23 mouse cellular contexts compared by ENCODE assay signal in genomic region chr11:104662573-104662972, GRCm38 (mm10). TPM values are rescaled to one million over a fixed set of nuclear protein-coding genes. Genes with fewer than 3 reads are reported as not detected.
DNase-seq lines count a peak whose midpoint lies in the region; ATAC-seq and TF ChIP-seq lines count a peak whose summit lies in the region.
"Had no signal": no experiment of that assay in that cellular context is flagged by ENCODE, and none has a peak within 500 bp of the region (broad histone marks: within the 10 kb centered on the region; RNA-seq: fewer than 3 reads in every experiment).

No protein-coding gene starts in this region.

- WGBS in lung, postnatal 0 days, result 70% methylated on average over 11 of the region's 11 CpGs

- H3K9me3 ChIP-seq in lung, postnatal 0 days (ENCODE audit: low read length), result no peaks in the 10 kb centered on the region
- H3K9me3 ChIP-seq: forebrain, embryonic 13.5 days; hindbrain, embryonic 13.5 days had no signal

- peaks cover 1% of the 10 kb centered on the region; the same call in 1 of the 2 replicates for H3K4me1 ChIP-seq in lung, postnatal 0 days (ENCODE audit: insufficient read depth, low read depth, low read length)
- H3K4me1 ChIP-seq: forebrain, embryonic 13.5 days; hindbrain, embryonic 13.5 days had no signal

- no peak overlapping the region for H3K9ac ChIP-seq in lung, postnatal 0 days (replicated peaks; ENCODE audit: low read depth)
- H3K9ac ChIP-seq: forebrain, embryonic 13.5 days; forebrain, postnatal 0 days; hindbrain, embryonic 13.5 days had no signal

- H3K4me3 ChIP-seq in lung, postnatal 0 days (ENCODE audit: low read depth, low read length), result no peak overlapping the region
- H3K4me3 ChIP-seq: embryonic facial prominence, embryonic 10.5 days; forebrain, embryonic 13.5 days; hindbrain, embryonic 13.5 days had no signal

- no peak for TF ChIP-seq EP300 in lung, postnatal 0 days (IDR thresholded peaks at IDR 0.05)

- no peaks in the 10 kb centered on the region for H3K27me3 ChIP-seq in lung, postnatal 0 days (replicated peaks; ENCODE audit: insufficient read depth, low read length)
- H3K27me3 ChIP-seq: forebrain, embryonic 13.5 days; hindbrain, embryonic 13.5 days; Patski had no signal

- no peak overlapping the region for H3K27ac ChIP-seq in lung, postnatal 0 days (ENCODE audit: low read length)
- H3K27ac ChIP-seq: embryonic facial prominence, embryonic 10.5 days; forebrain, embryonic 13.5 days; hindbrain, embryonic 13.5 days; hindbrain, postnatal 0 days had no signal

- DNase-seq in CD4-positive, CD25-positive, alpha-beta regulatory T cell, adult 2 months (ENCODE audit: low read depth, low spot score), result peak; percentile 31
- DNase-seq in lung, postnatal 0 days (ENCODE audit: low spot score), result no peak
- DNase-seq in lung, postnatal 14 days, result no peak
- peak; percentile 18 for DNase-seq in thymus, postnatal 4 days
- no peak for DNase-seq in thymus, postnatal 36 days
- DNase-seq in induced T-regulatory cell, adult 2 months (ENCODE audit: low read depth), result peak; percentile 47
- no peak for DNase-seq in retina, embryonic 14.5 days (ENCODE audit: low spot score)
- DNase-seq: adrenal gland, postnatal 14 days; cerebellum, adult 11-12 months; cerebellum, adult 9-10 months; forebrain, postnatal 0 days; gastrocnemius, postnatal 14 days; heart, postnatal 14 days had no signal

- H3K4me2 ChIP-seq in lung, postnatal 0 days (replicated peaks; ENCODE audit: low read depth, low read length), result no peak overlapping the region
- H3K4me2 ChIP-seq: forebrain, embryonic 13.5 days; hindbrain, embryonic 13.5 days had no signal

- H3K36me3 ChIP-seq in lung, postnatal 0 days (ENCODE audit: insufficient read depth, low read length), result no peaks in the 10 kb centered on the region
- H3K36me3 ChIP-seq: embryonic facial prominence, embryonic 10.5 days; hindbrain, embryonic 13.5 days had no signal

- TF ChIP-seq CTCF in lung, postnatal 0 days (IDR thresholded peaks at IDR 0.05), result no peak

- ATAC-seq in CD4-positive, CD25-positive, alpha-beta regulatory T cell, adult 4 months, result no peak
- ATAC-seq in lung, postnatal 0 days, result 0 out of 2 replicates have a peak, but pooled peaks have one; percentile 30
- ATAC-seq: activated CD4-positive, CD25-positive, alpha-beta regulatory T cell, adult 4 months; forebrain, embryonic 13.5 days; forebrain, postnatal 0 days; hindbrain, postnatal 0 days; Patski had no signal

RNA-seq across cellular contexts. Expression of gene Gm11639, which starts 22.9 kb away (rescaled TPM):
- under 1 TPM in 1 of 2 experiments, not detected in 1; 0.04 TPM for polyA plus RNA-seq in CD4-positive, CD25-positive, alpha-beta regulatory T cell, adult 4 months (2017; shearing (Covaris generic))
- polyA plus RNA-seq in lung, postnatal 0 days (2015; fragmentation: Nextera tagmentation; extraction: Ambion mirVana), result 0.01 TPM in 2 replicates
- polyA plus RNA-seq: C2C12; embryonic facial prominence, embryonic 10.5 days; forebrain, embryonic 13.5 days; gonadal fat pad, adult 2 months; heart, embryonic 14.5 days had no signal

RNA-seq across cellular contexts. Expression of gene Itgb3, which starts 54.8 kb away (rescaled TPM):
- 10 to 100 TPM; 12.3 to 15.6 TPM for polyA plus RNA-seq in CD4-positive, CD25-positive, alpha-beta regulatory T cell, adult 4 months (2017; shearing (Covaris generic))
- polyA plus RNA-seq in lung, postnatal 0 days (2015; fragmentation: Nextera tagmentation; extraction: Ambion mirVana), result 6.9 and 7.1 TPM in 2 replicates

Comparison
In these comparisons a context has a peak if more than half of its experiments do, and no peak if none do; other contexts are left out.
1. DNase-seq: peak in CD4-positive, CD25-positive, alpha-beta regulatory T cell, adult 2 months (single experiment), thymus, postnatal 4 days (single experiment) and induced T-regulatory cell, adult 2 months (single experiment); none in lung, postnatal 0 days (single experiment), lung, postnatal 14 days (single experiment), thymus, postnatal 36 days (0 of 2) and retina, embryonic 14.5 days (single experiment).